Mouse (Mus musculus) activated CD4-positive, CD25-positive, alpha-beta regulatory T cell, adult 4 months (primary cell): ENCODE measurements around the gene Pkn3. TPM values are rescaled to one million over a fixed set of nuclear protein-coding genes. Genes with fewer than 3 reads are reported as not detected.
A peak's percentile ranks its signal among the peaks of the same experiment; 100 is the strongest.
"Not testable (repeated sequence)": the region's sequence is repeated elsewhere in the genome, so short reads cannot be mapped to it uniquely, and the experiment has no call there.

Experiments used
- ATAC-seq: one replicate; pipeline ENCODE4 v1.8.0; 2017
- polyA plus RNA-seq, 2 experiments: library from polyadenylated mRNA; unstranded; fragments of 100-300 nt; shearing (Covaris generic); gene quantifications; one replicate each; pipeline ENCODE4 v1.2.1; 2017

The Pkn3 gene
- polyA plus RNA-seq, 2 experiments from 2014 or later: 0.41 TPM; not detected in 1

DNA sequence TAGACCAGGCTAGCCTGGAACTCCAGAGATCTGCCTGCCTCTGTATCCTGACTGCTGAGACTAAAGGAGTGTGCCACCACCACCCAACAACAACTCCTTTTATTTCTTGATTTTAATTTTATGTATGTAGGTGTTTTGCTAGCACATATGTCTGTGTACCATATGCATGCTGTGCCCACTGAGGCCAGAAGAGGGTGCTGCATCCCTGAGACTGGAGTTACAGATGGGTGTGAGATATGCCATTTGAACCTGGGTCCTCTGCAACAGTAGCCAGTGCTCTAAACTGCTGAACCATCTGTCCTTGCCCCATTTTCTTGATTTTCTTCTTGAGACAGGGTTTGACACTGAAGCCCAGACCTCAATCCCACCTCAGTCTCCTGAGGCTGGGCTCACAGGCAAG, 28.9 kb downstream of the Pkn3 start:
- ATAC-seq: peak; percentile 66

DNA sequence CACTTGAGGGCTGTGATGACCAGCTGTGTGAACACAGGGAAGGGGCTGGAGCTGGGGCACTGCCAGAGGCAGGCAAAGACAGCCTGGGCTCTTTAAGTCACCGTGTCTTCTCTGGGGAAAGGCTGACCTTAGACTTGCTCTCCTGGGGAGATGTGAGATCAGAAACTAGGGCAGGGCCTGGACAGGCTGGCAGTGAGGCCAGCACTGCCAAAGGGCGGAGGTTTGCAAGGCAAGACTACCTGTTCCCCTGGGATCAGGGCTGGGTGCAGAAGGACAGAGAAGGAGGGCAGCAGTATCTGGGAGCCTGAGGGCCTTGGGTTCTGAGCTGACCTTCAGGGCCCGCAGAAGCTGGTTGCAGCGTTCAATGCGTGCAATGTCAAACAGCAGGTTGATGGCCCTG, 30.2 kb downstream of the Pkn3 start:
- no peak for ATAC-seq

DNA sequence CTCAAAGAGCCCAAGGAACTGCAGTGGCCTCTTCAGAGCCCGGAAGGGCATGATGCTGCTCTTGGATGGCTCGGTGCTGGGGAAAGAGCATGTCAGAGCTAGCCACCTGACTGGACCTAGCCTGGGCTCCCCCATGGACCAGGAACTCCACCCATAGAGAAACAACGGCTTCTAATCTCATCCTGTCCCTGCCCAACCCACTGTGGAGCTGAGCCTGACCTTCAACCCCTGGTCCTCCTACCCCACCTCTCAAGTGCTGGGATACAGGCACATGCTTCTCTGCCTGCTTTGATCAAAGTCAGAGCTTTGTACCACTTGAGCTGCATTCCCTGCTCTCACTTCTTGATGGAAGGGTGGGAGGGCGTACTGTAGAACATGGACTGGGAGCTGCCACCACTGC, 30.8 kb downstream of the Pkn3 start:
- no peak for ATAC-seq

DNA sequence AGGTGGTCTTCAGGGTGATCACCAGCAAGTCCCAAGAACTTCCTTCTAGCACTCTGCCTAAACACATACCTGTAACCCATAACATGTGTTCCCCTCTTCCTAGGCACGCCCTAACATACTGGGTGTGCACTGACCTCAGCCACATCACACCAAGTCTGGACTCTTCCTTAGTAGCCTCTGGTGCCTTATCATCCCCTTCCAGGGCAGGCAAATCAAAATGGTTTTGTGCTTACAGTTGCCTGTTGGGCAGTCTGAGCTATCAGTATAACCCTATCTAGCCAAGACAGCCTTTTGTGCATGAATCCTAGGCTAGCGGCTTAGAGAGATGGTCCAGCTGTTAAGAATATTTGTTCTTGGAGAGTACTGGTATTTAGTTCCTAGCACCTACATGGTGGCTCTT, 34.0 kb downstream of the Pkn3 start:
- ATAC-seq: no peak

DNA sequence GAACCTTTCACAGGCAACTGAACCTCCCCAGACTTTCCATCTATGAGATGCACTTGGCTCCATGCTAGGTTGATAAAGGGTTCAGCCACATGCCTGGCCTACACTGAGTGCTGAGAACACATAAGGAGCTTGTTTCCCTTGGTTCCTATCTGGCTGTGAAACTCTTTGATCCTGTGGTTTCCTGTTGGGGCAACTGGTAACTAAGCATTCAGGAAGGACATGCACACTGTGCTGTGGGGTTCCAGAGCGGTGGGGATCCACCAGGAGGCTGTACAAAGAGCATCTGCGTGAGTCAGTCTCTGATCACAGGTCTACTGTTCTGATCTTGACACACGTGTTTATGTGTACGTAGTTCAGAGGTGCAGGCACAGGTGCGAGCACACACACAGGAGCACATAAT, 35.1 kb downstream of the Pkn3 start:
- ATAC-seq: no peak

DNA sequence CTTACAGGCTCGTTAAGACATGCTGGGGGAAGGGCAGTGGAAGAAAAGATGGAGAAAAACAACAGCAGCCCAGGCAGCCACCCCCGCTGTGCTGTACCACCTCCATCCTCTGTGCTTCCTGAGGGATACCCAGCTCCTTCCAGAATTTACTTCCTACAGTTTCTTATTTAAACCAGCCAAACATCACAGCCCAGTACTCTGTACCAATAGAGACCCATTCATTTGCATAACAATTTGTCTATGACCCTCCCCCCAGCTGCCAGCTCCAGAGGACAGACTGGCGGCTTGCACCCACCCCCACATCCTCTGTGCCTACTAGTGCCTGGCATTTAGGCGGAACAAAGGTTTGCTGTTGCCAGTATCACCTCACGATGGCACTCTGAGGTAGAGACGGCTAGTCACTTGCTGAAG, 42.2 kb downstream of the Pkn3 start:
- ATAC-seq: peak; percentile 56

DNA sequence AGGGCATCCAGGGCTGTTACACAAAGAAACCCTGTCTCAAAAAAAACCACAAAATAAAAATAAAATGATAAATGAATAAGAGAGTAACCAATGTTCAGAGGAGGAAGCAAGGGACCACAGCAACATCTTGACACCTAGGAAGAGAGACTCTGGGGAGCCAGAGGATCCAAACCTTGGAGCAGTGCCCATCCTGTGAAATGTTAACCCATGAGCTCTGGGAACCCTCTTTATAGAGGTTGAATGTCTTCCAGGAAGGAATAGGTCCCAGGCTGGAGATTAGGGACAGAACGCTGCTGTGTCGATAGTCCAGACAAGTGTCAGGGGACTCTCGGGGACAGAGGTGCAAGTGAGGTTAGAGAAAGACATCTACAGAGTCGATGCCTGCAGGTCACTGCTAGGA, 42.8 kb downstream of the Pkn3 start:
- no peak for ATAC-seq

DNA sequence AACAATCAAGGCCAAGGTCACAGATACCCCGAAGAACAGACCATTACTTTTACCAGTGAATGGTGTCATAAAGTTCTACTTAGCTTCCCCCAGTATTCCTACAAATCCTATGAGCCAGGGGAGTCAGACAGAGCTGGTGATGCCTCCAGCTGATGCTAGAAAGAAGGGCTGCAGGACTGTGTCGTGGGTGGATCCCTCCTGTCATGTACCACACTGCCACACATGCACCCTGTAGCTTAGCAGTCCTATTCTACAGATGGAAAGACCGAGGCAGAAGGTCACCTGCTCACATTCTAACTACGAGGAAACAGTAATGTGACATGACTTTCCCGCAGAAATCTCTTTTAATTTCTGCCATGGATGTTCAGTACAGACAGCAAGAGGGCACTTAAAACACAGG, 45.3 kb downstream of the Pkn3 start:
- no peak for ATAC-seq

DNA sequence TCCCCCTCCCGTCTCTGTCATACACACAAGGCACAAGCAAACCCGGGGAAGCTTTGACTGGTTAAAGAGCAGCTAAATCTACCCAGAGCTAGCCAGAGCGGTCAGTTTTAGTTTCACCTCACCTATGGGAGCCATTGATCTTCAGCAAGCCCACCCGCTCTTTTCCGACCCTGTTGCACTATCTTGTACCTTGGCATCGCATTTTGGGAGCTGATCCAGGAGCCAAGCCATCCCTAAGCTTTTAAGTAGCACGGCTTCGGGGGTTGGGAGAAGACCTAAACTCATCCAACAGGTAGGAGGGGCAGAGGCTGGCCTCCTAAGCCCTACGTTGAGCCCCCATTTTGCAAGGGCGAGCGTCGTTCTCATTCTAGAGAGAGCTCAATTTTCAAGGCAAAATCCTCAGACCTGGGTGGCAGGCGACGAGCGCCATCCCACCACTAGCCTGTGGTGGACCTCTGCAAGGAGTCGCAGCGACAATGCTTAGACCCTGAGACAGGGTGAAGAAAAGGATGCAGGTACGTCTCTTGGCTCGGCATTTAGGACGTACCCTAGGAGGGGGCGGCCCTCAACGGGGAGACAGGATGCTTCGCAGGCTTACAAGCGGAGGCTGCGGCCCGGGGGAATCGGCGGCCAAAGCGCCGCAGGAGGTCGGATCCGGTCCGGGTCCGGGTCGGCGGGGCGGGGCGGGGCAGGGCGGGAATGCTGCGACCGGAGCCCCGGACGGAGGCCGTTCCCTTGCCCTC, 46.4 kb downstream of the Pkn3 start:
- peak; percentile 38 for ATAC-seq

DNA sequence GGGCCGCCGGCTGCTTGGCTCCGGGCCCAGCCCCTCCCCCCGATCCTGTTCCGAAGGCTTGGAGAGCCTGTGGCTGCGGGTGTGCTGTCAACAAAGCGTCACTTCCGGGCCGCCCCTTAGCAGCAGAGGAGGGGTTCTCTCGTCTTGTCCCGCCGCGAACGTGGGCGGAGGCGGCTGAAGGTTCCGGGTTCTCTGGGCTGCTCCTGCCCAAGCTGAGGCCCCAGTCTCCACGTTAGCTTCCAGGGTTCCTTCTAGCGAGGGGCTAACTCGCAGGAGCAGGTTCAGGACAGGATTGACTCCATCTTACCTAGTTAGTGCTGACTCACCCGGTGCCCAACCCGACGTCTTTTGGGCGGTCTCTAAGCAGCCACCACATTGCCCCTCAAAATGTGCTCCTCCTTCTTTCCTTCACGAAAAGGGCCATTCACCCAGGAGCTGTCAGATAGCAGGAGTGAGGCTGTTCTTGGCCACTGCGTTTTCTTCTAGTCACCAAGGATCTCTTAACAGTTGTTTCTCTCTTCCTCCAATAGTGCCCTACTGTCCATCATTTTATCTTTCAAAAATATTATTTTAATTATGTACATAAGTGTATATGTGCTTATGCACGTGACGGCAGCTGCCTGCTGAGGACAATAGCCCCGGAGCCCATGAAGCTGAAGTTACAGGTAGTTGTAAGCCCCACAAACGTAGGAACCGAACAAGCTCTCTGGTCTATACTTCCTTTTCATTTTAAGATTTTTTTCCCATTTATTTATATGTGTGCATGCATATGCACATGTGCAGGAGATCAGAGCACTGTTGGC, 47.2 kb downstream of the Pkn3 start, which contains the start of gene Zer1:
Gene Zer1 (minus strand): TSS at position 114 of the 803 bp plus-strand sequence.
- peak; percentile 76 for ATAC-seq

DNA sequence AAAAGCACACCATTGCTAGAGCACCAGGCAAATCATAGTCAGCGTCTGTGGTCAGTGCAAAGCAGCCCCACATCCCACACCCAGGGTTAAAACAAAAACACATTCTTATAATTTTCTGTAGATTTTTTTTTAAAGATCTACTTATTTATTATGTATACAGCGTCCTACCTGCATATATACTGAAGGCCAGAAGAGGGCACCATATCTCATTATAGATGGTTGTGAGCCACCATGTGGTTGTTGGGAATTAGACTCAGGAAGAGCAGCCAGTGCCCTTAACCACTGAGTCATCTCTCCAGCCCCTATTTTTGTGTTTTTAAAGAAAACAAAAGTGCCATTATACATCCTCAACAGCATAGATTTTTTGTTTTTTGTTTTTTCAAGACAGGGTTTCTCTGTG, 51.3 kb downstream of the Pkn3 start:
- ATAC-seq: no peak

DNA sequence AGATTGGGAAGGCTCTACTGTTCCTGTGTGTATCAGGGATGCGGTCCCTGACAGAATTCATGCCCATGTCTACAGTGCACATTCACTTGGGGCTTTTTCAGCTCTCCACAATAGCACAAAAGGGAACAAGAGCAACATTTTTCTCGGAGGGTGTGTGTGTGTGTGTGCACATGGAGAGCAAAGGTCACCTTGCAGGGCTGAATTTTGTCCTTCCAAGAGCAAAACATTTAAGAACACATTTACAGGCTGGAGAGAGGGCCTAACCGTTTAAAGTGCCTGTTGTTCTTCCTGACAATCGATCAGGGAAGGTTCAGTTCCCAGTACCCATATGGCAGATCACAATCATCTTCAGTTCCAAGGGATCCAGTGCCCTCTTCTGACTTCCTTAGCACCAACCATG, 52.7 kb downstream of the Pkn3 start:
- ATAC-seq: no peak

DNA sequence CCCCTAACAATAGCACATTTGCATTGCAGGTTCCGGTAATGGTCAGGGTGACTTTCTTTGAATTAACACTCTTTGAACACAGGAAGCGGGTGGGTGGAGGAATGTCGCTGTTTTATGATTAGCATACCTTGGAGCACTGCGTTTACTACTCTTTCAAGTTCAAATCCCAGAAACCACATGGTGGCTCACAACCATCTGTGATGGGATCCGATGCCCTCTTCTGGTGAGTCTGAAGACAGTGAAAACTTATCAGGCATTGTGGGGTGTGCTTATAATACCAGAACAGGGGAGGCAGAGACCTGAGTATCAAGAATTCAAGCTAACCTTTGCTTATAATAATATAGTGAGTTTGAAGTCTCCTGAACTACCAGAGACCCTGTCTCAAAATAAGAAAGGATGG, 53.8 kb downstream of the Pkn3 start:
- ATAC-seq: not testable (repeated sequence)

DNA sequence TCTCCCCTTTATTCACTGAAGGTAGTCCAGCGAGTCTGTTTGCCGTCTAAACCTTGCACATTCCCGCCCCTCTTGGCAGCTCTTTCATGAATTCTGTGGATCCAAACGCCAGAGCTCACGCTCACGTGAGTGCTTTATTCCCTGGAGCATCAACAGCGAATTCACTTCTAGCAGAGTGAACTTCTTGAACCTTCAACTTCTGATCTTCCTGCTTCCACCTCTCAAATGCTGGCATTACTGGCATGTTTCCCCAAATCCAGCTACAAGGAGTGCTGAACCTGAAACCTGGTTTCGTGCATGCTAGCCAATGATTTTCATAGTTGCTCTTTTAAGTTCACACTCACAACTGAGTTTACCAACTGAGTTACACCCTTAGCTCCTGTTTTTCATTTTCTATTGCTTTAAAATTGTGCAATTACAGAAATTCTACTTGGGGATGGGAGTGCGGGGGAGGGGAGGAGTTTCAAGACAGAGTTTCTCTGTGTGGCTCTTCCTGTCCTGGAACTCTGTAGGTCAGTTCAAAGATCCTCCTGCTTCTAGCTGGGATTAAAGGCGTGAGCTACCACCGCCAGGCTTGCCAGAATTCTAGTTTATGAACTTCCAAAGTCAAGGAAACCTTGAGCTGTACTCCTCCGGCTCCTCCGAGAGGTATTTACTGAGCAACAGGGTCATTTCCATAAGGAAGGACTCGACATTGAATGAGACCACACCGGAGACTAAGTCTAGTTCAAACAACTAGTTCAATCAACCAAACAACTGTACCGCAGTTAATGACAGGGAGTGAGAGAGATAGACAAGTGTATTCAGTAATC, 55.5 kb downstream of the Pkn3 start:
- ATAC-seq: no peak

DNA sequence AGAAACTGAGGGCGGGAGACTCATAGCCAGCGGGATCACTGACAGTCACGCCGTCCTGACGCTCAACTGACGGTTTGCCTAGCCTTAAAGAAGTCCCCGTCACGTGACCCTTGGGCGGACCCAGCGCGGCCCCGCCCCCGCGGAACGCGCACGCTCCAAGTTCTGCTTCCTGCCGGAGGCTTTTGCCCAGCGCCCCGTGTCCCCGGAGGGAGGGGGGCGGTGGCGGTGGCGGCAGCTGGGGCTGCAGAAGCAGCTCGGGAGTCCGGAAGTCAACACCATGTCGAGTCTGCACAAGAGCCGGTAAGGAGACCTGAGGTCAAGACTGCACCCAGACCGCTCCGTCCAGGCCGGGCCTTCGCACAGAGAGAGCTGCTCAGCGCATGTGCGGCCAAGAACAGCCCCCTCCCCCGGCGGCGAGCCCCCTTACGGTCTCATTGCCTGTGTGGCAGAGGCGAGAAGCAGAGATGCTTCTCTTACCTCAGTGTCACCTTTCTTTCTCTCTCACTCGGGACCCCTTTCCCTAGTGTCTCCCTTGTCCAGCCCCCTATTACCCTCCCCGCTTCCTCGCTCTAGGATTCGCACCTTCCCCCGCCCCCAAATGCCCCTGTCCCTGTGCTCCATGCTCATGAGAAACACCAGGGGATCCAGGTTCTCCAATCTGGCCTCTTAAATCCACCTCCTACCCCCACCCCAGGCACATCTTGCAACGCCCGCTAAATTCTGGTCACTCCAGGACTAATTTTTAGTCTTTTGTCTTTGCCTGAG, 56.3 kb downstream of the Pkn3 start, which contains the start of gene Tbc1d13:
Gene Tbc1d13 (plus strand): TSS at position 134 of the 765 bp plus-strand sequence.
- peak; percentile 92 for ATAC-seq

DNA sequence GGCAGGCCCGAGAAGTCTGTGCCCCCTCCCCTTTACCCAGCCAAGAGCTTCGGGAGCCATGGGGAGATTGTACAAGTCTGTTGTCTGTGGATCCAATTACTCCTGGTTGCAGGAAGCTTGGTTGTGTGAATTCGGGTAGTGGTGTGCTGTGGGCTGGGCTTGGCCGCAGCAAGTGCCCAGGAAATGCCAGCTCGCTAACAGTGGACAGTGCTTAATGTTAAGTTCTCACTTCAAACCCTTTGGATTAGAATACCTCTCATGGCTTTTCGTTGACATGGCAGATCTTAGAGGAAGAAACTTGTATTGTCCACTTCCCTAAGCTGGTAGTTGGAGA, 56.9 kb downstream of the Pkn3 start:
- ATAC-seq: no peak

DNA sequence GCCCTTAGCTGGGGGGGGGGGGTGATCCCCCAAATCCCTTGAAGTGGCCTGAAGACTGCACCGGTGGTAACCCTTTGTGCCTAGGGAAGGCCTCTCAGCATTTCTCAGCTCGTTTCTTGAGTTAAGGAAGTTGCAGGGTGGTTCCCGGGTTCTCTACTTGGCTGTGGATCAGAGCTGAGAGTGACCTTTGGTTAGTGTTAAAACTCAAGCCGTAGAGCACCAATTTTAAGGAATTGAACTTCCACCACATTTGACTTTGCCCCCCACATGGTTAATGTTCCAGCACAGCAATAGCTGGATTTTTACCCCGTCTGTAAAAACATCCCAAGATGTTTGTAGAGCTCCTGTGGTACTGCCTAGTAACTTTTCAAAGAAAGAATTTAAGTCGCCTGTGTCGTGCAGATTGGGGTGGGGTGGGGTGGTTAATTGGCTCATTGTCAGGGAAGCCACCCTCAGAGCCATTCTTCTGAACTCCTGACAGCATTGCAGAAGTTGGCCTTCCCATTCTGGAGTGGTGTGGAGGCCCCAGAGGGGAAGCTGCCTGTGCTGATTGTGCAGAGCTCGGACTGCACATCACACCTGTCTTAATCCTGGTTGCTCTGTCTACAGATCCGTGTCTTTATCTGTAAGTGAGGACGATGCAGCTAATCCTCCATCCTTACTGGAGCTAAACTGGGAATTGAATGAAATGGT, 57.6 kb downstream of the Pkn3 start:
- ATAC-seq: no peak

DNA sequence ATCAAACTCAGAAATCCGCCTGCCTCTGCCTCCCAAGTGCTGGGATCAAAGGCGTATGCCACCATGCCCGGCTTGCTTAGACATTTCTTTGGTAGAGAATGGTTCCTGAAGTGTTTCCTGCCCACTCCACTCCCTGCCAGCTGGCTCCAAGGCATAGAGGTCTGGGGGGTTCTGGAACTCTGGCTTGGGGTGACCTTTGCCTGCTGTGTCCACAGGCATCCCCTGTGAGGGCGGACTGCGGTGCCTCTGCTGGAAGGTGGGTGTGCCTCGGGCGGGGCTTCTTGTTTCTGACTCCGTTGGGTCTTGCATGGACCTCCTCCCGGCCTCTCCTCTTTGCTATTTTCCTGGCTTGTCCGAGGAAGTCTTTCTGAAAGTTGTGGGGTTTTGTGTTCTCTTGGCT, 59.0 kb downstream of the Pkn3 start:
- no peak for ATAC-seq

DNA sequence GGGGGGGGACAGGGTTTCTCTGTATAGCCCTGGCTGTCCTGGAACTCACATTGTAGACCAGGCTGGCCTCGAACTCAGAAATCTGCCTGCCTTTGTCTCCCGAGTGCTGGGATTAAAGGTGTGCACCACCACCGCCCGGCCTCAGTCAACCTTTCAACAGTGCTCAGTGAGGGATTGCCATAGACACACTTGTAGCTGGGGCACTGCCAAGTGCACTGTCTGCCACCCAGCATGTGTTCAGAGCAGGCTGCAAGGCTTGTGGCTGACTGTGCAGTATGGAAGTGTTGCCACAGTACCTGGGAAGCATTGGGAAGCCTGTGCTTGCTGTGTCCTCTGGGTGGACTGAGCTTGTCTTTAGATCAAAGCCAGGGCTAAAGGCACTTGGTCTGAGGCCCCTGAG, 62.5 kb downstream of the Pkn3 start:
- ATAC-seq: not testable (repeated sequence)
